Mouse (Mus musculus) midbrain, embryonic 15.5 days (tissue): ENCODE results near the gene Lrr1. TPM values are rescaled to one million over a fixed set of nuclear protein-coding genes. Genes with fewer than 3 reads are reported as not detected.

Experiments
- ATAC-seq: fragments of 200-750 bp; cut with Nextera tagmentation; replicated peaks from 2 replicates; pipeline ENCODE4 v1.8.0; 2017; ENCODE audit warnings: moderate TSS enrichment
- H3K27ac ChIP-seq: fragments of 300-500 bp; sonication (generic); 2 replicates; pipeline ENCODE4 v1.5.1; 2015; ENCODE audit warnings: mild to moderate bottlenecking, inconsistent platforms
- H3K27me3 ChIP-seq: fragments of 300-500 bp; sonication (generic); replicated peaks from 2 replicates; pipeline ENCODE4 v1.6.1; 2015; ENCODE audit warnings: inconsistent platforms
- H3K36me3 ChIP-seq: fragments of 300-500 bp; sonication (generic); replicated peaks from 2 replicates; pipeline ENCODE4 v1.6.1; 2015; ENCODE audit warnings: inconsistent platforms
- H3K4me1 ChIP-seq: fragments of 300-500 bp; sonication (generic); 2 replicates; pipeline ENCODE4 v1.6.1; 2015; ENCODE audit warnings: inconsistent platforms
- H3K4me2 ChIP-seq: fragments of 300-500 bp; sonication (generic); 2 replicates; pipeline ENCODE4 v1.6.1; 2015; ENCODE audit warnings: inconsistent platforms, mild to moderate bottlenecking, moderate library complexity
- H3K4me3 ChIP-seq: fragments of 300-500 bp; sonication (generic); 2 replicates; pipeline ENCODE4 v1.5.1; 2015; ENCODE audit warnings: mild to moderate bottlenecking, inconsistent platforms
- H3K9ac ChIP-seq: fragments of 300-500 bp; sonication (generic); 2 replicates; pipeline ENCODE4 v1.6.1; 2015; ENCODE audit warnings: mild to moderate bottlenecking, inconsistent platforms
- H3K9me3 ChIP-seq: fragments of 300-500 bp; sonication (generic); 2 replicates; pipeline ENCODE4 v1.6.1; 2016; ENCODE audit warnings: inconsistent platforms
- whole genome bisulfite sequencing: fragments of 180-500 bp; shearing (Covaris S2); methylation state at CpG from one replicate; pipeline ENCODE4 v1.1.7; 2015; ENCODE audit warnings: mixed read lengths; 5-methylcytosine and 5-hydroxymethylcytosine counted together
- polyA plus RNA-seq: library from polyadenylated mRNA; unstranded; fragments of >200 nt; fragmentation: Nextera tagmentation; extraction: Ambion mirVana; gene quantifications from 2 replicates; pipeline ENCODE4 v1.2.1, GENCODE M21; 2015

Gene Lrr1
- polyA plus RNA-seq, 1 experiment from 2014 or later: 3.3 TPM

GRCm38 (mm10) chr12:69167656-69168460, 756 bp upstream of the Lrr1 start:
- WGBS: 9% methylated on average over 18 of the region's 18 CpGs
- H3K4me1 ChIP-seq: peaks cover 11% of the 10 kb centered on the region
- ATAC-seq: peak; percentile 71
- H3K27me3 ChIP-seq: no peaks in the 10 kb centered on the region
- peak overlapping the region; percentile 81 for H3K27ac ChIP-seq
- peak overlapping the region; percentile 64 for H3K9ac ChIP-seq
- H3K36me3 ChIP-seq: no peaks in the 10 kb centered on the region
- no peaks in the 10 kb centered on the region for H3K9me3 ChIP-seq
- H3K4me2 ChIP-seq: peak overlapping the region; percentile 97
- peak overlapping the region; percentile 64 for H3K4me3 ChIP-seq

DNA sequence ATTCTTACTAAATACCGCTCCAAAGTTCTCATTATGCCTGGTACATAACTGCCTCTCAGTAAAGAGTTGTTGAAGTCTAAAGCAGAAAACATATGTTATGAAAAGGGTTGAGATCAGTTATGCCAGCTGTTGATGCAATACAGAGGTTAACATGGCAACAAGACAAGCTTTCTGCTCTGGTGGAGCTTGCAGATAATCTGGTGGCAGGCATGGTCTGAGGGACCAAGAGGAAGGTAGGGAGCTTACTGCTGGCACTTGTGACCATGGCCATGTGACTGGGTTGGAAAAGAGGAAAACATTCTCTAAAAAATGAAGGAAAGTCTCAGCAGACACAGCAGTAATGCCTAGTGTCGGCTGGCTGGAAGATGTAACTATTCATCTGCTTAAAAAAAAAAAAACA, 2.7 kb downstream of the Lrr1 start:
- Histone ChIP-seq H3K4me1 (peaks cover 11% of the 10 kb centered on the region), H3K4me2 (no peak overlapping the region), H3K27me3 (no peaks in the 10 kb centered on the region), H3K27ac (no peak overlapping the region), H3K36me3 (no peaks in the 10 kb centered on the region), H3K4me3 (no peak overlapping the region), H3K9me3 (no peaks in the 10 kb centered on the region), H3K9ac (no peak overlapping the region)
- 95% methylated on average over 2 of the region's 2 CpGs for WGBS
- ATAC-seq: no peak

- no peak overlapping the region for H3K4me3 ChIP-seq
- no peaks in the 10 kb centered on the region for H3K9me3 ChIP-seq
- WGBS: 93% methylated on average over 3 of the region's 3 CpGs
- no peaks in the 10 kb centered on the region for H3K4me1 ChIP-seq
- H3K36me3 ChIP-seq: no peaks in the 10 kb centered on the region
- H3K4me2 ChIP-seq: no peak overlapping the region
- no peak overlapping the region for H3K9ac ChIP-seq
- no peak overlapping the region for H3K27ac ChIP-seq
- H3K27me3 ChIP-seq: no peaks in the 10 kb centered on the region
- ATAC-seq: no peak
Measured at GRCm38 (mm10) chr12:69175975-69176374, 7.4 kb downstream of the Lrr1 start.

- Histone ChIP-seq H3K4me3 (no peak overlapping the region), H3K4me2 (no peak overlapping the region)
- ATAC-seq: no peak
Measured at GRCm38 (mm10) chr12:69177526-69177925, 8.9 kb downstream of the Lrr1 start.

DNA sequence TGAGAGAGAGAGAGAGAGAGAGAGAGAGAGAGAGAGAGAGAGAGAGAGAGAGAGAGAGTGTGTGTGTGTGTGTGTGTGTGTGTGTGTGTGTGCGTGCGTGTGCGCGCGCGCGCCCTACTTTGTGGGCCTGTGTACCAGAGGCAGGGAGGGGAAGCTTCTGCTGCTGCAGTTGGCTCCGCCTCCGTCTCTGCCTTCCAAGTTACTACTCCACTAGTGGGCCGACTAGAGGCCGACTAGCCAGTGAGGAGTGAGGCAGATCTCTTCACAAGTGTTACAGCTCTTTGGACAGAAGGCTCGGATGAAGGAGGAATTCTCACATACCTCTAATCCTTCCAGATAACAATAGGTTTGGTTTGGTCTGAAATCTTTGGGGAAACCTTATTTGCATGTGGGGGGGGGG, 10.8 kb downstream of the Lrr1 start:
- H3K36me3 ChIP-seq: no peaks in the 10 kb centered on the region
- WGBS: 75% methylated on average over 12 of the region's 12 CpGs
- H3K9me3 ChIP-seq: no peaks in the 10 kb centered on the region
- no peak overlapping the region for H3K4me3 ChIP-seq
- no peak overlapping the region for H3K4me2 ChIP-seq
- no peak overlapping the region for H3K27ac ChIP-seq
- peaks cover 5% of the 10 kb centered on the region for H3K4me1 ChIP-seq
- no peaks in the 10 kb centered on the region for H3K27me3 ChIP-seq
- no peak overlapping the region for H3K9ac ChIP-seq
- no peak for ATAC-seq

More at GRCm38 (mm10) chr12:69177526-69177925, 8.9 kb downstream of the Lrr1 start:
- Histone ChIP-seq H3K36me3 (no peaks in the 10 kb centered on the region), H3K27ac (no peak overlapping the region), H3K4me1 (no peaks in the 10 kb centered on the region), H3K9ac (no peak overlapping the region), H3K27me3 (no peaks in the 10 kb centered on the region), H3K9me3 (no peaks in the 10 kb centered on the region)
- WGBS: 85% methylated on average over 3 of the region's 3 CpGs

DNA sequence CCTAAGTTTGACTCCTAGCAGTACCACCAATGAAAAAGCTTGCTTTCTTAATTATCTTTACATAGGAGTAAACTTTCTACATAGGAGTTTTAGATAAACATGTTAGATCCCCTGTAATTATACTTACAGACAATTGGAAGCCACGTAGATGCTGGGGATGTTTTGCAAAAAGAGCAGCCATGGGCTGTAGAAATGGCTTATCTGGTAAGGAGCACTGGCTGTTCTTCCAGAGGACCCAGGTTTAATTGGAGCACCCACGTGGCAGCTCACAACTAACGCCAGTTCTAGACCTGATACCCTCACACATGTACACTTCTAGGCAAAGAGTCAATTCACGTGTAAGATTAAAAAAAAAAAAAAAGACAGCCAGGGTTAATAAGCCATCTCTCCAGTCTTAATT, 13.2 kb downstream of the Lrr1 start:
- no peak for ATAC-seq
- Histone ChIP-seq H3K9me3 (no peaks in the 10 kb centered on the region), H3K36me3 (no peaks in the 10 kb centered on the region), H3K27me3 (no peaks in the 10 kb centered on the region), H3K4me1 (peaks cover 18% of the 10 kb centered on the region), H3K4me3 (no peak overlapping the region), H3K4me2 (no peak overlapping the region), H3K9ac (no peak overlapping the region), H3K27ac (no peak overlapping the region)
- WGBS: 90% methylated on average over 4 of the region's 4 CpGs

- Histone ChIP-seq H3K36me3 (no peaks in the 10 kb centered on the region), H3K9ac (peak within 1 kb of the TSS; percentile 80), H3K4me1 (peaks cover 28% of the 10 kb centered on the region), H3K4me3 (peak within 1 kb of the TSS; percentile 87), H3K27me3 (no peaks in the 10 kb centered on the region), H3K4me2 (peak within 1 kb of the TSS; percentile 86), H3K9me3 (no peaks in the 10 kb centered on the region), H3K27ac (peak within 1 kb of the TSS; percentile 95)
- peak; percentile 99 for ATAC-seq
- WGBS: under 1% methylated on average over 84 of the region's 84 CpGs
Measured at GRCm38 (mm10) chr12:69183583-69184308, 15.1 kb downstream of the Lrr1 start, which contains the start of the genes Rpl36al and Mgat2. TSS of gene Rpl36al (minus strand) at chr12:69184083. TSS of gene Mgat2 (plus strand) at chr12:69184157.

GRCm38 (mm10) chr12:69184342-69185295, 16.0 kb downstream of the Lrr1 start:
- ATAC-seq: peak; percentile 76
- 2% methylated on average over 84 of the region's 86 CpGs for WGBS
- peak overlapping the region; percentile 77 for H3K9ac ChIP-seq
- no peaks in the 10 kb centered on the region for H3K9me3 ChIP-seq
- peak overlapping the region; percentile 75 for H3K4me2 ChIP-seq
- peak overlapping the region; percentile 95 for H3K27ac ChIP-seq
- H3K4me1 ChIP-seq: peaks cover 28% of the 10 kb centered on the region
- no peaks in the 10 kb centered on the region for H3K27me3 ChIP-seq
- no peaks in the 10 kb centered on the region for H3K36me3 ChIP-seq
- H3K4me3 ChIP-seq: peak overlapping the region; percentile 87

DNA sequence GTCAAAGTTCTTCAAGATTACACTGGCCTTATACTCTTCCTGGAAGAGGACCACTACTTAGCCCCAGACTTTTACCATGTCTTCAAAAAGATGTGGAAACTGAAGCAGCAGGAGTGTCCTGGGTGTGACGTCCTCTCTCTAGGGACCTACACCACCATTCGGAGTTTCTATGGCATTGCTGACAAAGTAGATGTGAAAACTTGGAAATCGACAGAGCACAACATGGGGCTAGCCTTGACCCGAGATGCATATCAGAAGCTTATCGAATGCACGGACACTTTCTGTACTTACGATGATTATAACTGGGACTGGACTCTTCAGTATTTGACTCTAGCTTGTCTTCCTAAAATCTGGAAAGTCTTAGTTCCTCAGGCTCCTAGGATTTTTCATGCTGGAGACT, 16.8 kb downstream of the Lrr1 start:
- H3K4me2 ChIP-seq: peak overlapping the region; percentile 75
- 70% methylated on average over 7 of the region's 7 CpGs for WGBS
- H3K9ac ChIP-seq: no peak overlapping the region; the same call in 1 of the 2 replicates
- H3K4me3 ChIP-seq: peak overlapping the region; percentile 87
- no peak overlapping the region for H3K27ac ChIP-seq
- 0 out of 2 replicates have a peak, but pooled peaks cover 3% of the 10 kb centered on the region for H3K36me3 ChIP-seq
- H3K9me3 ChIP-seq: no peaks in the 10 kb centered on the region
- no peaks in the 10 kb centered on the region for H3K27me3 ChIP-seq
- ATAC-seq: no peak
- H3K4me1 ChIP-seq: peaks cover 28% of the 10 kb centered on the region

DNA sequence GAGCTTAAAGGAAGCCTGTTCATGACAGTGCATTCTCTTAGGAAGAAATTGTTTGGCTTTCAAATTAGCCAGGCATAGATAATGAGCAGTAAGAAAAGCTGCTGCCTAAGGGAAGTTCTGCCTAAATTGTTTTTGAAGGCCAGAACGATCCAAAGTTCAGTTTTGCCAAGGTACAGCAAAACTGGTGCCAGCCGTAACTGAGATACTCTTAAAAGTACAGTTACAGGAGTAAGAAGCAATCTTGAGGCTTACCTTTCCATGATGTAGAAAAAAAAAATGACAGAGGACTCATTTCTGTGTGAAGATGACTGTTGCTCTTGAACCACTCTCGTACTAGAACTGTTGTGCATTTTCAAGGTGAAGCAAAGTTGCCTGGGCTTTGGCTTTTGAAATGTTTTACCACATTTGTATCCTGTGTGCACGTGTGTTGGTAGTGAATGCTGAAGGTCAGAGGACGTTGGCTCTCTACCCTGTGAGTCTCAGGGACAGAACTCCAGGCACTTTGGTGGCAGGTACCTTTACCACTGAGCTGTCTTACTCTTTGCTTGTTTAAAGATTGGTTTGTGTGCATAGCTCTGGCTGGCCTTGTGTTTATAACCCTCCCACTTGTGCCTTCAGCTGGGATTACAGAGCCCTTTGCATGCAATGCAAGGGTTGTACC, 18.3 kb downstream of the Lrr1 start:
- H3K4me1 ChIP-seq: peaks cover 28% of the 10 kb centered on the region
- WGBS: 71% methylated on average over 5 of the region's 5 CpGs
- H3K36me3 ChIP-seq: 0 out of 2 replicates have a peak, but pooled peaks cover 3% of the 10 kb centered on the region
- no peak overlapping the region for H3K4me3 ChIP-seq
- ATAC-seq: no peak
- no peak overlapping the region for H3K9ac ChIP-seq
- H3K27ac ChIP-seq: no peak overlapping the region
- no peaks in the 10 kb centered on the region for H3K27me3 ChIP-seq
- H3K9me3 ChIP-seq: no peaks in the 10 kb centered on the region
- H3K4me2 ChIP-seq: peak overlapping the region; percentile 6; the same call in 1 of the 2 replicates

GRCm38 (mm10) chr12:69190074-69190473, 21.5 kb downstream of the Lrr1 start:
- H3K9ac ChIP-seq: no peak overlapping the region
- ATAC-seq: no peak
- no peak overlapping the region for H3K27ac ChIP-seq
- H3K4me1 ChIP-seq: peaks cover 20% of the 10 kb centered on the region
- H3K36me3 ChIP-seq: 0 out of 2 replicates have a peak, but pooled peaks cover 3% of the 10 kb centered on the region
- WGBS: 93% methylated on average over 9 of the region's 9 CpGs
- no peaks in the 10 kb centered on the region for H3K9me3 ChIP-seq
- no peak overlapping the region for H3K4me3 ChIP-seq
- no peak overlapping the region for H3K4me2 ChIP-seq
- H3K27me3 ChIP-seq: no peaks in the 10 kb centered on the region
